Mouse (Mus musculus) heart, adult 11 months (tissue): Measurements from ENCODE around the gene T2.
A peak's percentile ranks its signal among the peaks of the same experiment; 100 is the strongest.
"Not testable (repeated sequence)": the region's sequence is repeated elsewhere in the genome, so short reads cannot be mapped to it uniquely, and the experiment has no call there.

Experiments used
- DNase-seq: peaks from one replicate; pipeline ENCODE4 v3.0.0; 2022

T2 gene

DNA sequence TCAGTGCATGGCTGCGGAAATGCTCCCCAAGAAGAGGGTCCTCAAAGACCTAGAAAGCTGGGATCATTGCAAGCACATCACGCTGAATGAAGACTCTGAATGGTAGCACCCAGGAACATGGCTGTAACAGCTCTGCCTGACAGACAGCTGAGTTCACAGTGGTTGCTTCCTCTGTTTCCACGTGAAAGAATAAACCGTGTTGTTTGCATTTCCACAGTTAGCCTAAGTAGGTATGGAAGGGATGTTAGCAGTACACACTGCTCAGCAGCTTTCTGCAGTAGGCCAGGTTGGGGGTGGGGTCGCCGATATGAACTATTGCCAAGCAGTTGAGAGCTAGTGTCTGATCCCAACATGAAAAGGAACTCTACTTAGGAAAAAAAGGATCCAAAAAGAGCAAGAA lies at the start of gene T2:
TSS of gene T2 (plus strand) at position 301 of the 400 bp plus-strand sequence.
- no peak for DNase-seq

GRCm38 (mm10) chr17:8310838-8311614 lies 44.8 kb upstream of the T2 start, which contains the start of gene Sft2d1:
Sft2d1 (plus strand) TSS chr17:8311102.
- DNase-seq, result peak; percentile 100

GRCm38 (mm10) chr17:8311751-8312150 lies 44.0 kb upstream of the T2 start:
- peak; percentile 91 for DNase-seq

DNA sequence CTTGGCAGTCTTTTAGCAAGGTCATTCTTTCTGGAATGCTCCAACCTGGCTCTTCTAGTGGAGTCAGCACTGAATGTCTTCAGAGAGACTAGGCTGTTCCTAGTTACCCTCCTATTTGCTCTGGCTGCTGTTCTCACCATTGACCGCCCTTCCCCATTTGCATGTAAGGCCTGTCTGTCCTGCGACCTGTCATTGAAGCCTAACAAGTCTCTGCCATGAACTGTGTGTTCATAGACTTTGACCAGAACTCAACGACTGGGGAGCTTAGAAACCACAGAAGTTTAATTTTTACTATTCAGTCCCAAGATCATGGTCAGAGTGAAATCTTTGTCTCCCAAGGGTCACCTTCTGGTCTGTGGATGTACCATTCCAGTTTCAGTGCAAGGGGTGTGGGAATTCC lies 41.8 kb upstream of the T2 start:
- peak; percentile 63 for DNase-seq

DNA sequence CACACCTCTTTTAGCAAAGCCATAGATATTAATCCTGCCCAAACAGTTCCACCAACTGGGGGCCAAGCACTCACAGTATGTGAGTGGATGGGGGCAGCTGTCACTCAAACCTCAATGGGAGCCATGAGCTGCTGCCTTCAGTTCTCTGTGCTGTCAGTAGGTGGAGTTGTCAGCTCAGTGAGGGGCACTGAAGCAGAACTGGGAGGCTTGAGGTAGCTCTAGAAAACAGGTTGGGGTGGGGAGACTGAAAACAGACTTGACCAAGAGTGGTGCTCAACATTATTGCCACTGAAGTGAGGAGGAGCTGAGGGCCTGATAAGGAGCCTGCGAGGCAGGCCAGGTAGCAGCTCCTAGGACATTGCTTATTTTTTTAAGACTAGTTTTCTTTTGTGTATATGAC lies 39.5 kb upstream of the T2 start:
- DNase-seq, result peak; percentile 82

- peak; percentile 16 for DNase-seq
Observed at GRCm38 (mm10) chr17:8326877-8327276, 28.9 kb upstream of the T2 start.

DNA sequence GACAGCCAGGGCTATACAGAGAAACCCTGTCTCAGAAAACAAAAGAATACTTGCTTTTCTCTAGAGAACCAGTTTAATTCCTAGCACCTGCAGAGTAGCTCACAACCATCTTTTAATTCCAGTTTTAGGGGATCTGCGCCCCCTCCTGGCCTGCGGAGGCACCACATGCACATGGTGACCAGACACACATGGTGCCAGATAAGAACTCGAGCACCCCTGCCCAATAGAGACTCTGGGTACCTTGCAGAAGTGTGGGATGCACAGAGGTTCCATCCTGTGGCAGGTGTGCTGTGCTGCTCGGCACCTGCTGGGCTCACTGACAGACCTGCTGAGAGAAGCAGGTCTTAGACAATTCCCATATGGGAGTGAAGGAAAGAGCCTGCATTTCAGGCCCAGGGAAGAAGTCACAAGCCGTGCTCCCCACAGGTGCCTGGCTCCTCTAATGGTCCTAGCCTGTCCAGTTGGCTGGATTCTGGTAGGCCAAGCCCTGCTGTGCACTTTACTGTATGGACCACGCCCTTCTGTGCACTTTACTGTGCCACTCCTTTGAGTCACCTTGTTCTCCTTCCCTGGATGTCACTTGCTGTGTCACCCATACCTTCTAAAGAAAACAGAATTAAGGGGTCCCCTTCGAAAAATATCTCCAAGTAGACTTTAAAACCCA lies 27.1 kb upstream of the T2 start:
- peak; percentile 81 for DNase-seq

DNA sequence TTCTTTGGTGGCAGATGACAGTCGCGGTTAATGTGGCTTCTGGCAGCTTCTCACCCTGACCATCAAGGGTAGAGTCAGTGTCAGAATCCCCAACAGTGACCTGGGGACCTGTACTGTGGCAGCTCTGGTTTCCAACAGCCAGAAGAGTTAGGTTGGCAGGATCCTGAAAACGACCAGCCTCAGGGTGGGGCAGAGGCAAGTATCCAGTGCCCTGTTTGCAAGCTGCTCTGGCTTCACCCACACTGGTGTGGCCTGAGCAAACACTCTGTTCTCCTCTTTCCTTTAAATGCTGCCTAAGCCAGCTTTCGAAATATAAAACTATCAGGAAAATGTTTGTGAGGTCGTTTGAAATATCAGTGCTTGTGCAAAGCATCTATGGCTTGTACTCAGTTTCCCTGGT lies 25.2 kb upstream of the T2 start:
- peak; percentile 78 for DNase-seq

GRCm38 (mm10) chr17:8337159-8337558 lies 18.6 kb upstream of the T2 start, which contains the start of gene Prr18:
Prr18 (plus strand) TSS chr17:8337459.
- not testable (repeated sequence) for DNase-seq

DNA sequence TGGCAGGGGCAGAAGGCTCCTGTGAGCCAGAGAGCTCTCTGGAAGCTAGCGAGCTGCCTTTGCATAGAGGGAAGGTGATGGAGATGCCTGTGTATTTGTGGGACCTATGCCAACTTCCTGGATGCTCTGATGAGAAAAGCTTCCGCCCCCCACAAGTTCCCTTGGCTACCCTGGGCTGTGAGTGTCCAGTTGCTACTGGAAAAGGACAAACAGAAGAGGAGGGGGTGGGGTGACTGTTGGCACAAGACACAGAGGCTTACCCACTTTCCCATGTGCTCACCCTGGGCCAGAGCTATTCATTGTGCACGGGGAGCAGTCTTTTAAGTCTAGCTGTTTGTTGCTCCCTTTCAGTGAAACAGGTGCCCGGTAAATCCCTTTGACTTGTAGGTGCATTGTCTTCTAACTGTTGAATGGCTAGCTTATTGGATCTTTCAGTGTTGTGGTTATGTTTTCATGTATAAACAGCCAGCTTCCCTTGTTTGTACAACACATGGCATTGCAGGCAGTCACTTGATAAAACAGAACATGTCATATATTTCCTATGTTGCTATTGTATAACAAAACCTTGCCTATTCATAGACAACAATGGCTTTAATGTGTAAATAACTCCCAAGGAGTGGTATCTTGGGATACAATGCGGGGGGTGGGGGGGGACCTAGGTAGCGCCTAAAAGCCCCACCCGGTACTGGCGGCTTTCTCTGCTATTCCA lies 16.0 kb upstream of the T2 start:
- DNase-seq, result peak; percentile 81

GRCm38 (mm10) chr17:8340407-8341359 lies 15.1 kb upstream of the T2 start:
- no peak for DNase-seq

DNA sequence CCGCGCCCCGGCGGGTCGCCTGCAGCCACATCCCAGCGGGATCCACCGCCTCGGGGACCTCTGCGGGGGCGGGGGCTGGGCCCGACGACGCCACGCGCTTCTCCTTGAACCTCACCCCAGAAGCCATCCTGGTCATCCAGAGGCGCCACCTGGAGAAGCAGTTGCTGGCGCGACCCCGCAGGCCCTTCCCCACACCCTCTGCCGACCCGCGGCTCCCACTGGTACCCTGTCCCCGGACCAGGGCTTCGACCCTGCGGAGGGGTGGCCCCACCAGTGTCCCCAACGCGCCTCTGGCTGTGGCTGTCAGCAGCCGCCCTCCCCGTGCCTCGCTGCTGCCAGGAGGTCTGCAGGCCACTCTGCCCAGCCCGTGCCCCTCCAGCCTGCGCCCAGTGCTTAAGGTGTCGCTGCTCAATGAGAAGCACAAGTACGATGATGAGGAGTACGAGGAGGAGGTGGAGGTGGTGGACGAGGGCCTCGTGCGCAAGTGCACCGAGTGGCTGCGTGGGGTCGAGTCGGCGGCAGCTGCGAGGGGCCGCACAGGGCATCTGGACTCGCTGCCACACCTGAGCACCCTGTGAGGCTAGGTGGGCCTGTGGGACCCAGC lies 14.3 kb upstream of the T2 start:
- DNase-seq, result no peak

DNA sequence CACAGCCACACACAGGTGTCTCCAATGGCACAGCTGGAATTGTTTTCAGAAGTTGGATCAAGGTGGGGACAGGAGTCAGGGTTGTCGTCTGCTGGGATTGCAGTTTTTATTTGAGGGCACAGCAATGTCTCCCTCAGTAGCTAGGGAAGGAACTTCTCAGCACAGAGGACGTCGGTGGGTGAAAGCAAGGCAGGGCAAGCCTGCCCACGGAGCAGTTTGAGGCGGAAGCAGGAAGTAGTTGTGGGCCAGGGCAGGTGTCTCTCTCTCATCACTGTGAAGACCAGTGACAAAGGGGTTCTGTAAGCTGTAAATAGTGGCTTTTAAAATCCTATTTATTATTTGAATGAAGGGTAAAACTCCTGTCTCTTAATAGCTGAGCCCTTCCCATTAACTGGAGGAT lies 13.1 kb upstream of the T2 start:
- DNase-seq, result no peak

- no peak for DNase-seq
Observed at GRCm38 (mm10) chr17:8343416-8343815, 12.4 kb upstream of the T2 start.

- DNase-seq, result no peak
Observed at GRCm38 (mm10) chr17:8347765-8348285, 8.0 kb upstream of the T2 start.

- no peak for DNase-seq
Observed at GRCm38 (mm10) chr17:8348941-8349340, 6.9 kb upstream of the T2 start.

GRCm38 (mm10) chr17:8351088-8351487 lies 4.7 kb upstream of the T2 start:
- no peak for DNase-seq

GRCm38 (mm10) chr17:8357498-8357897 lies 1.7 kb downstream of the T2 start:
- DNase-seq, result no peak

DNA sequence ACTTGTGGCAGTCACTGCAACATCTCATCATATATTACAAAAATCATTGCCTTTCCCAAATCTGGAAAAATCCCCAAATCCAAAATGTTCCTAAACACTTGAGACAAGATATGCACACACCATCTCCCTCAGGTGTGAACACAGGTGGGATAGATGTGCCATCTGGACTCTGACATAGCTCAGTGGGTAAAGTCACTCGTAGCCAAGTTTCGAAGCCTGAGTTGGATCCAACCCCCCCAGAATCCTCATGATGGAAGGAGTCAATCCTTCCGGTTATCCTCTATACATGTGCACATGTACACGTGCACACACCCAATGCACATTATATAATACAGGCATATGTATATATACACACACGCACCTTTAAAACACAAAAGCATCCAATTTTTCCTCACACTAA lies 5.1 kb downstream of the T2 start:
- DNase-seq, result peak; percentile 67

GRCm38 (mm10) chr17:8361281-8362103 lies 5.7 kb downstream of the T2 start:
- no peak for DNase-seq
